Mouse (Mus musculus): Measurements from ENCODE around the gene Sun1. TPM values are rescaled to one million over a fixed set of nuclear protein-coding genes. Genes with fewer than 3 reads are reported as not detected.

The Sun1 gene
- total RNA-seq, 2 experiments from 2014 or later, result 36.8 to 37.0 TPM

DNA sequence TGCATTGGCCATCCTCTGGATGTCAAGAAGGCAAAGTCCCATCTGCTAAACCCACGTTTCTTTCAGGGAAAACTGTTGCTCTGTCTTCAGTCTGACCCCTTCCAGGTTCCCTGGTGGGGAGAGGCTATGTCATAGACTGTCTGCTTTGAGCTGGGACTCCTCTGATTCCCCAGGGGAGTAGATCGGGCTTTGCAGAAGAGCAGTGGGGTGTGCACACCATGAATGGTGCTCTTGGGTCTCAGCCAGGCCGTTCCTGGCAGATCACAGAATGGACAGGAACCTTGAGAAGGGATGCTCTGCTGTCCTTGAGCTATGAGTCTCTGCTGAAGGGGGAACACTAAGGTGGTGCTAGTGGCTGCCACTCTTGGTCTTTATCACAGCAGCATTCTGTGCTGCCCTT lies 48.4 kb downstream of the Sun1 start:
- DNase-seq (ENCODE audit: low spot score), result no peak

DNA sequence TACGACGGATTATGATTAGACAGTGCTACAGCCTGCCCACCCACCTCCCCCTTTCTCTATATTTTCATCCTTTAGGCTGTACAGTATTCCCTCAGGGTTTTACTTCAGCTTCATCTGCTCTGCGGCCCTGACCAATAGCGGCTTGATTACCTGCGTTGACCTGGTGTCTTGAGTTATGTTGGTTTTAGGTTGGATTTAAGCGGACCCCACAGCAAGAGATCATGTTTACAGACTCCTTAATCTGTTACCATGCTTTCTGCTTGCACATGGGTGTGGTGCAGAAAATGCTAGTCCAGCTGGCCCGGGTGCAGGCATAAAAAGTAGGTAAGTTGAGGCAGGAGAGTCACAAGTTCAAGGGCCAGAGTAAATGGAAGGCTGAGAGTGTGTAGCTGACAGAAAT lies 50.8 kb downstream of the Sun1 start:
- DNase-seq (ENCODE audit: low spot score), result no peak

DNA sequence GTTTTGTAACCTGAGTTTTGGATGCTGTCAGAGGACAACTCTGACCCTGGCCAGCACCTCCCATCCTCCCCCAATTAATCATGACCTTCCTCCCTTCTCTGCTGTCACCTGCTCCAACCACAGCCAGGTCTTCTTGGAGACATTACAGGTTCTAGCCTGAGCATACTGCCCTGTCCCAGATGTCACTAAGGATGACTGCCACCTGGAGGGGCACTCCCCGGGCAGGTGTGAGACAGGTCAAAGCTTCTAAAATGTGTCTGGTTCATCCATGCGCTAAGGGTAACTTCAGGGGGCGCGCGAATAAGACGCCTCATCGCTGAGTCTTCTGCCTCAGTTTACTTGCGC lies 51.3 kb downstream of the Sun1 start:
- no peak for DNase-seq (ENCODE audit: low spot score)

DNA sequence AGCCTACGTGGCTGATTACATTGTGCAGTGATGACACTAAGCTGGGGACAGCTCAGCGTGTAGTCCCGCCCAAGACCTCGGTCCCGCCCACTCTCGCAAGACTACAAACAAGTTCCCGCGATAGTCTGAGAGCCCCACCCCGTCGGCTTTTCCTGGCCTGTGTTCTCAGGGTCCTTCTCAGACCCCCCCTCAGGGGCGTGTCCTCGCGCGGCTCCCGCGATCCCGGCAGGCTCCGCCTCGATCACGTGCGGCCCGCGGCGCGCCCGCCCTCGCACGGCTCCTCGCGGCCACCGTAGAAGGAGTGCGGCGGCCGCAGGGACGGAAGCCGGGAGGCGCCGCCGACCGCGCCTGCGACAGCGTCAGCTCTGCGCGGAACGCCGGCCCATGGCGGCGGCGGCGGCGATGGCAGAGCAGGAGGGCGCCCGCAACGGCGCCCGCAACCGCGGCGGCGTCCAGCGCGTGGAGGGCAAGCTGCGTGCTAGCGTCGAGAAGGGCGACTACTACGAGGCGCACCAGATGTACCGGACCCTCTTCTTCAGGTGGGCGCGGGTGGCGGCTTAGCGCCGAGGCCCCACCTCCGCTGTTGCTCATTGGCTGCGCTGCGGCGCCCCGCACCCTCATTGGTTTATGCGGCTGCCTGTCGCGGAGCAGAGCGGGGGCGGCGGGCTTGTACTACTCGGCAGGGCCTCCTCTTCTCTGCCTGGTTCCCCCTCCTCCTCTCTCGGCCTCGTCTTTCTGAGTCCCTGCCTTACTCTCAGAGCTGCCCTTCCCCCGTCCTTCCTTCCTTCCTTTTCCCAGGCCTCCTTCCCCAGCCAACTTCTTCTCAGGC lies 51.9 kb downstream of the Sun1 start, which contains the start of gene Get4:
Get4 (plus strand) TSS at position 244 of the 829 bp plus-strand sequence.
- peak; percentile 100 for DNase-seq (ENCODE audit: low spot score)

DNA sequence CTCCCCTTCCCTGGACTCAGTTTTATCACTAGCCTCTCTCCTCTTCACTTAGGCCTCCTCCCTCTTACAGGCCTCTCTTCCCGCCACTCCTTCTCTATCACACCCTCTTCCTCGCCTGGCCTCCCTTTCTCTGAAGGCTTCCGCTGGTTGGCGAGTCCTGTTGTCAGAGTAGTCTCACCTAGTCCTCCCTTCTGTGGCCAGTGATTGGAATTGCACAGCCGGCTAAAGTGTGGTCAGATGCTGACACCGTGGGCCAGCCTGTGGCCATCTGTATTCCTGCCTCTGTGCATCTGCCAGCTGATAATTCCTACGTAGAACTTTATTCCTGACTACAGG lies 52.4 kb downstream of the Sun1 start:
- no peak for DNase-seq (ENCODE audit: low spot score)

DNA sequence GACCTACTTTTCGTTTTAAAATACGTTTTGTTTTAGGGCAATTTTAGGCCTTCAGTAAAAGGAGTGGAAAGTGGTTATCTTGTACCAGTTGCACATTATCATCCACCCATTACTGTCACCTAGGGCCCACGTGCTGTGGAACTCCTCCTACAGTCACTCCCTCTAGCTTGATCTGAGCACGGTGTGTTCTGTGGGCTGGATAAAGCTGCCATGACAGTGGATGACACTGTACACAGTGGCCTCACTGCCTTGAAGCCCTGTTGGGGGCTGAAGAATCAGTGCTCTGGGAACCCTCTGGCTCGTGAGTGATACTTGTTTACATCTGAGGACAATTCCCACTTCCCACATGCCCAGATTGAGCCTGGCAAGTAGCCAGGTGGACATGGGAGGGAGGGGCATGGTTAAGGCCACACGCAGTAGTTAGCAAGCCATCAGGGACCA lies 52.9 kb downstream of the Sun1 start:
- no peak for DNase-seq (ENCODE audit: low spot score)

DNA sequence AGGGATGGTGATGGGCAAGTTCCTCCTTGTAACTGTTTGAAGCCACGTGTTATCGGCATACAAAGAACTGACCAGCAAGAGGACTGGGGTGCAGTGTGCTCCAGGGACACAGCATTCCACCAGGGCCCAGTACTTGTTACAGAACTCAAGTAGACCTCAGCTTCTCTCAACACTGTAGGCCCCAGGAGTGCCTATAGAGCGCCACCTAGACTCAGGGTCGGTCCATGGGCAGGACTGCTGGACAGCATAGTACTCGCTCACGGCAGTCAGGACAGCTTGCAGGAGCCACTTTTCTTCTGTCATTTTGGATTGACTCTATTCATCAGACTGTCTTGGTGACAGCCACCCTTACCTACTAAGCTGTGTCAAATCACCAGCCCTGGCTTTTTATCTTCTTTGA lies 54.5 kb downstream of the Sun1 start:
- no peak for DNase-seq (ENCODE audit: low spot score)

DNA sequence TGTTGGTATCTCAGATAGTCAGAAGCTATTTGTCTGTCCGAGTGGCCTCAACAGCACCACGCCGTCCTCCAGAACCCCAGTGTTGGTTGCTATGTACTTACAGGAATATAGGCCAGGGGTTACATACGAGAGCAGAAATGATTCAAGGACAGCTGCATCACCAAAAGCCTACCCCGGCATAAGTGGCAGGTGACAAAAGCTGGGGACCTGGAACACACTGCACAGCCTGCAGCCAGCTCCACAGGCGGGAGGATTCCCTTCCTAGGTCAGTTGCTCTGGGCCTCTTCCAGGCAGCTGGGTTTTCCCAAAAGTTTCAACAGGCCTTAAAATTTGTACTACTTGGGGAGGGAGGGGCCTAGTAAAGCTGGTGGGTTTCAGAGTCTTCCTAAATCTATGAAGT lies 55.3 kb downstream of the Sun1 start:
- no peak for DNase-seq (ENCODE audit: low spot score)

DNA sequence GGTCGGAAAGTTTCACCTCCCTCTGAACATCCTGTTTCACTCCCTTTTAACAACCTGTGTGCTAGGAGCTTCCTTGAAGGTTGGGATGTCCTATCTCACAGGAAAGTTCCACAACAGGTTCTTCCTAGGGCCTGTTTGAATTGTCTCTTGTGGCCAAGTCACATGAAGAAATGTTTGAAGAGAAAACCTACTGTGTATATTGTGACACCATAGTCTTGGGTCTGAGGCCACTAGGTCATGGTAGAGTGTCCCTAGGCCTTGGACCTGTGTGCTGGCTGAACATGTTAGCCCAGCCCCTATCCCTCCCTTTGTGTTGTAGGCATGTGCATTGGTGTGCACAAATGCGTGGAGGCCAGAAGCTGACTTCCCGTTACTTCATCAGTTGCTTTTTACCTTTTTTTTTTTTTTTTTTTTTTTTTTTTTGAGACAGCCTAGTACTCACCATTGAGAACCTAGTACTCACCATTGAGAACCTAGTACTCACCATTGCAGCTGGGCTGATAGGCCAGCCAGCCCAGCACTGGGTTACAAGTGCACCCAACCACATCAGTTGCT lies 55.9 kb downstream of the Sun1 start:
- no peak for DNase-seq (ENCODE audit: low spot score)

DNA sequence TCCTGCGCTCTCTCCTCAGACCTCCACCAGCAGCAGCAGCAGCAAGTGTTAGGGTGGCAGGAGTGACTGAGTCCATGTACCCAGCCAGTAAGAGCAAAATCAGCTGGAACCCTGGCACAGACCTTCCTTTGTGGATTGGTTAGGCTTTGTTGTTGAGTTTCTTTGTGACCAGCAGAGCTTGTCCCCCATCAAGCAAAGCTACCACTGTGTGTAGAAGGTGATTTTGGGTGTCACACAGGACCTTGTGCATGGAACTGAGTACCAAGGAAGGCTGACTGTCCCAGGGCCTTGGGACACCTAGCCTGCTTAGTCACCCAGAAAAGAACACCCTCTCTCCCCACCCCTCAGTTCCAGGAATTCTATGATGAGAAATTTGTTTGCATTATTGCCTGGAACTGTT lies 56.8 kb downstream of the Sun1 start:
- DNase-seq (ENCODE audit: low spot score), result no peak

DNA sequence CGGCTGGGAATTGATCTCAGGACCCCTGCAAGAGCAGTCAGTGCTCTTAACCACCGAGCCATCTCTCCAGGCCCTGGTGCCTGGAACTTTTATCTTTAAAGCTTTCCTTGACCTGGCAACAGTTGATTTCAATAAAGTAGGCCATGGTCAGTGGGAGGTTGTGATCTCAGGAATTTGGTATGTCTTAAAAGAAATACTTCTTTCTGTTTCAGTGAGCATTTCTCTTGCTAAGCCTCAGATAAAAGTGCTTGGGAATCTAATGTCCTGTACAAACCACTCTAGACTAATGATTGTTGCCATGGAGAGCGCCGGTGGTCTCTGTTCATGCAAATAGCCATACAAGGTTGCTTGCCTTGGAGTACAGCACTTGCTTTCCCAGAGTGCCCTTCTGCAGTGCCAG lies 57.4 kb downstream of the Sun1 start:
- DNase-seq (ENCODE audit: low spot score), result no peak

DNA sequence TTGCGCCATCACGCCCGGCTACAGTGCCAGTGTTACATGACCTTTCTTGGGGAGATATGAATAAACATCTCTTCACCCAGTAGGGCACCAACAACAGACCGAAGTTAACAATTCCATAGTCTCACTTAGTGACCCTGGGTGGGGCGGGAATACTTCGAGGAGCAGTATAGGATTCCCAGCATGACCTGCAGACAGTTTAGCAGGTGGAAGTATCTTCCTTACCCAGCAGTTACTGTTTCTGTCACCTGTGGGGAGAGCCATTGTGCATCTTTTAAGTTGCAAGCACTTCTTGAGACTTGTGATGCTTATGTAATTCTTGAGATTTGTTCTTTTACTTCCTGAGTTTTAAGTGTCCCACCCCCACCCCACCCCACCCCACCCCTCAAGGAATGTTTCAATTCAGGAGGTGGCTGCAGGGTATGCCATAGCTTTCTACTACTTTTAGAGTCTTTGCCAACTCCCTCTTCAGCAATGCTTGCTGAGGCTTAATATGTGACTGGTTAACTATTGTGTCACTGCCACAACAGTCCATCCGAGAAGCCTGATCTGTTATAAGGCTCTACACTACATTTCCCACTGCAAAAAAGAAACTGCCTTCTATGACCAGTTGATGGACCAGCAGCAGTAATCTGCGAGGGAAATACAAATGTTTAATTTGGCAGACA lies 58.1 kb downstream of the Sun1 start:
- DNase-seq (ENCODE audit: low spot score), result no peak

DNA sequence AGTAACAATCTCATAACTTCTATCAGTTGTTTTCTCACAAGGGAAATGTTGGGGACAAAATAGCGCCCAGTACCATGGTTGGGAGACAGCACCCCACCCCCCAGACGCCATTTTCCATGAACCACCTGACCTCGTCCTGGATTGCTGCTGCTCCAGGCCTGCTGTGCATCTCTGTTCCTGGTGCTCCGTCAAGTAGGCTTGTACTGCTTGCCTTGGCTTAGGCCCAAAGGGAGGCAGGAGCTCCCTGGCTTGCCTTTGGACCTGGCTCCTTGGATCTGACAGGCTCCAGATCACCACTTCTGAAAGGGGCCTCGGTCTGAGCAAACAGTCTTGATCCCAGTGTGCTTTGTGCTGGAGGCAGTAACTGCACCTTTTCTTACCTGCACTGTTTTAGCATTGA lies 59.4 kb downstream of the Sun1 start:
- DNase-seq (ENCODE audit: low spot score), result no peak

DNA sequence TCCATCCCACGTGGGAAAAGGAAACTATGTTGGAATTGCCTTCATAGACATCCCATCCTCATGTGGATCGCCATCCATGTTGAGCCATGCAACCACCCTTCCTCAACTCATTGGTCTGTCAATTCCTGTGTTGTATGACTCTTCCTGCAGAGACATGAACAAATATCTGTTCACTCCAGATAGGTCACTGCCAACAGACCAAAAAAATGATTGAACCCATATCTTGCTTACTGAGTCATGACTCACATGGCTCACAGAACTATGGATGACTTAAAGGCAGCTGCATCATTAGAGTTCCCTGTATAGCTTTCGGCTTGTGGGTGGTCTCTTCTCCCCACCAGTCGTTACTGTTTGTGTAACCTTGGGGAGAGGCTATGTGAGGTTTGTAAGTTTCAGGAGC lies 61.0 kb downstream of the Sun1 start:
- DNase-seq (ENCODE audit: low spot score), result no peak

DNA sequence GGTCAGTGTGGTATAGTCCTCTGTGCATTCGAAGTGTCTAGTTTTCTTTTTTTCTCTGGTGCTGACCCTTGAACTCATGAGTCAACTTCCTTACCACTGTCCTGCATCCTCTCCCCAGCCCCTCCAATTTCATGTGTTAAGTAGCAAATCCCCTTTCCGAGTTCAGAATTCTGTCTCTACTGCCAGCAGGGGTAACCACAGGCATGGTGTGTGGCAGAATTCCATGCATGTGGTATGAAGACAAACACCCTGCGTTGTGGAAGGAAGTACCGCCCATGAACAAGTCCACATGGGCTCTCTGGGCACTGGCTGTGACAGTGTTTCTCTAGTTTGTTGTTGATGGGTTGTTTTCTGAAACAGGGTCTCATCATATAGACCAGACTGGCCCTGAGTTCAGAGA lies 67.2 kb downstream of the Sun1 start:
- DNase-seq (ENCODE audit: low spot score), result no peak

DNA sequence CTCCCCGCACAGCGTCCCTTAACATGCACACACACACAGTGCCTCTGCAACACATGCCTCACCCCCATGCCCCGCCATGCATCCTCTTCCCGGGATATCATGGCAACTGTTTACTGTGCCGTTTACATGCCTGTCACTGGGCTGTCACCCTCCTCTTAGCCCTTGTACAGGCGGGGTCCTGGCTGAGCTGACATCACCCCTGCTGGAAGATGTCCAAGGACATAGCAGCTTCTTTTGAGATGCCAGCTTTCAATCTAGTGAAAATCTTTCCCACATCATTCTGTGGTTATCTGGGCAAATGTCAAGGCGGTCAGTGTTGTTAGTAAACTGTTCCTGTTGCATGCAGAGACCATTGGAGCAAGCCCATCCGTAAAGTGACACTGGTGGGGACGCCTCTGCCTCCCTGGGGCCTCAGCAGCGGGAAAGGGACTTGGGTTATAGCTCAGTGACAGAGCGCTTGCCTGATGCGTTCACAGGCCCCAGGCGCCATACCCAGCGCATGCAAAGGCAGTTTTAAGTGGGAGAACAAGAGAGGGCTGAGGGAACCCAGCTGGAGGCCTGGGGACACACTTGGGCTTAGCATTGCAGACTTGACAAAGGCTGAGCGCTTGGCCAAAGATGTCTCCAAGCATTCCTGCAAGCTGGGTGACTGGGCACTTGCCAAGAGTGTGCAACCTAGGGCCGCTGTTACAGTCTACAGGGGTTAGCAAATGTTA lies 70.5 kb downstream of the Sun1 start:
- DNase-seq (ENCODE audit: low spot score), result no peak

DNA sequence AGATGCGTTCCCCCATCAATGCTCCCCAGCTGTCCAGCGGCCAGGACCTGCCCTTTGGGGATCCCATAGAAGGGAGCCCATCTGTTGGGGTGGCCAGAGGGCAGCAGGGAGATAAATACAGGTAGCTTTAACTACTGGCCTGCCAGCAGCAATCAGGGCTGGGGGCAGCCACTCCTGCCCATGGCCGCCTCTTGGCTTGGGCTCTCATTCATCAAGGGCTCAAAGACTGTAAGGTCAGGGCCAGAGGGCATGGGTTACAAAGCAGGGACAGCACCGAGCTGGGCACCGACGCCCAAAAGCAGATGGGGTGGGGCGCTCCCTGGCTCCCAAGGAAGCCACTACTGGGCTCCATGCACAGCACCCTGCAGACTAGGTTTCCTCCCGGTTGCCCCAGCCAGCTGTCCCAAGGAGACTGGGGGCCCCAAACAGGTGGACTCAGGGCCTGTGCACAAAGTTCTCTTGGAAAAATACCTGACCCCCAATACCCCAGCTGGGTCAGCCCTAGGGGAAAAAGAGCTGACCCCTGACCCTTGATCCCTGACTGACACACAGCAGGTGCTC lies 71.6 kb downstream of the Sun1 start:
- no peak for DNase-seq (ENCODE audit: low spot score)

DNA sequence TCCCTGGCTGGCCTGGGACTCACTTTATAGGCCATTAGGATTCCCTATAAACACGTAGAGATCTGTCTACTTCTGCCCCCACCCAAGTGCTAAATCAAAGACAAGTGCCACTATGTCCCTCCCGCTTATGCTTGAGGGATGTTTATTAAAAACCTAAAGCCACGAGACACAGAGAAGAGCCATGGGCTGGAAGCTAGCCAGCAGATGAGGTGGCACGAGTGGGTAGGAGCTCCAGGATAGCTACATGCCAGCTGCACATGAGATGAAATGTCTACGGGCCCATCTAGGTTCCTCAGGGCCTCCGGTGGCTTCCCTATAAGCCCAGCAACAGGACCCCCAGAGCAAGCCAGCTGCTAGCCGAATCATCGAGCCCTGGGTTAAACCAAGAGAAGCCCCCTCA lies 76.8 kb downstream of the Sun1 start:
- no peak for DNase-seq (ENCODE audit: low spot score)

DNA sequence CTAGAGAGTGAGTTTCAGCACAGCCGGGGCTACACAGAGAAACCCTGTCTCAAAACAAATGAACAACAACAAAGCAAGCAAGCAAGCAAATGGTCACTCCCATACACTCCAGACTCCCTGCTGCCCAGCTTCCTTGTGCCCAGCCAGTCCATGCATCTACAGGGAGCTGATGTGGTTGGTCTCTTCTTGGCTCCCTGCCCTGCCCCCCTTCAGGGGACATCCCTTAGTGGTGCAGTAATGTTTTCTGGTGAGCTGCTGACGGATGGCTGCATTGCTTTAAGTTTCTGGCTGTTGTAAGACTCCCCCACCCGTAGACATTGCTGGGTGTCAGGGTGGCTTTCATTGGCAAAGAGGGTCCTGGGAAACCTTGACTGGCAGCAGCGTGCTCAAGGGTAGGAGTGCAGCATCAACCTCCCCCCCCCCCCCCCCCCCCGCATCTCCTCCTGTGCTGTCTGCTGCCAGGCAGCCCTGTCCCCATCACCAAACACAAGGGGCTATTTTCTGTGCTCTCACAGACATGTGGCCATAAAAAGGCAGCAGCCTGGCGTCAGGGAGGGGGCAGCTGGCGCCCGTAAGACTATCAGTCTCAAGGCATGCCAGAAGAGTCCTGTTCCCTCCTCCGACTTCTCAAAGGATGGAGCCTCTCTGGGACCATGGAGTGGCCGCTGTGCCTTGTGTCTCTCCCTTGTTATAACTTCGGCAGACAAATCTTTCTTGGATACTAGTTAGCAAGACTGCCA lies 81.1 kb downstream of the Sun1 start:
- no peak for DNase-seq (ENCODE audit: low spot score)

DNA sequence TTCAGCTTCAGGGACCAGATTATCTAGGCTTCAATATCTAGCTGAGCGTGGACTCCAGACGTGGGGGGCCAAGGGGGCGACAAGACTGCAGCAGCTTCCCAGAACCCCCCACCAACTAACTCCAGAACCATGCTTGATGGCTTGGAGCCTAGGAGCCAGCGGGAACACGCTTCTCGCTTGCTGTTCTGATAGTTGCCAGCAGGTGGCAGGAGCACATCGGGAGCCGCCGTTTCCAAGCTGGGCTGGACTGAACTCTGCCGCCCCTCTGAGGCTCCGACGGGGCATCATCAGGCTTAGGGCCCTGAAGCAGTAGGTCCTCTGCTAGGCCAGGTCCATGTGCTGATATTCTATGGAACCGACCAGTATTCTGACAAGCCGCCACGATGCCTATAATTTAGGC lies 81.8 kb downstream of the Sun1 start:
- DNase-seq (ENCODE audit: low spot score), result peak; percentile 85

DNA sequence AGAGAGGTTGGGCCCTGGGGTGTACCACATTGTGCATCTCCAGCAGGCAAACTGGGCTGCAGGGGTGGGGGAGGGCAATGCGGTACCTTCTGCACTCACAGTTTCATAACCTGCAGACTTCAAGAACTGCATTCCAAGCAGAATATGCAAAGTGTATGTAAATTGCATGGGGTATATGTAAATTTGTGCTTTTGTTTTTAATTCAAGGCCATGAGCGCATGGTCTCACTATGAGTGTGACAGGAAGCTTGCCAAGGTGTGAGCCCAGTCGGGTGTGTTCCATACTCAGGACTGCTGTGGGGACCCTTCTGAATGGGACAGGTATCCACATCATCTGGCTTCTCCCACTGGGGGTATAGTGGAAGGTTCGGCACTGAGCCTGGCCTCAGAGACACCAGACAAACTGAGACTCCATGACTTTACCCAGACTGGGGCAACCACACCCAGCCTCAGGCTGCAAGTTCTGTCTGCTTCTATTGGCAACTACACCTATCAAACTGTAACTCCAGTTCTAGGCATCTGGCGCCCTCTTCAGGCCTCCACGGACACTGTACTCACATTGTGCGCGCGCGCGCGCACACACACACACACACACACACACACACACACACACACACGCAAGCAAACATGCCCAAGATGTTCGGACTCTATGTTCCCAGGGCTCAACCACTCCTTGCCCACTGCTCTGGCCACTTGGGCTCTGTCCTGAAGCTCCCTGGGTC lies 83.2 kb downstream of the Sun1 start:
- DNase-seq (ENCODE audit: low spot score), result no peak

Measured in gastrocnemius, adult 18-20 months (tissue).